Mouse (Mus musculus): ENCODE results near the gene Plscr1. TPM values are rescaled to one million over a fixed set of nuclear protein-coding genes. Genes with fewer than 3 reads are reported as not detected.

The Plscr1 gene
- polyA plus RNA-seq, 2 experiments, result 12.3 to 23.0 TPM

- no peak overlapping the region for H3K9ac ChIP-seq (replicated peaks)
- H3K36me3 ChIP-seq (replicated peaks; ENCODE audit: control insufficient read depth, insufficient read depth, low read depth), result no peaks in the 10 kb centered on the region
- TF ChIP-seq CTCF (IDR thresholded peaks at IDR 0.05; ENCODE audit: low read depth) (no peak), EP300 (IDR thresholded peaks at IDR 0.05; ENCODE audit: low read depth) (no peak)
- no peak overlapping the region for H3K4me2 ChIP-seq (ENCODE audit: low read depth)
- H3K4me3 ChIP-seq (ENCODE audit: insufficient read depth in 1 of 2, low read depth in 2 of 2, low read length in 2 of 2), result no peak overlapping the region
- no peaks in the 10 kb centered on the region for H3K4me1 ChIP-seq (replicated peaks; ENCODE audit: control insufficient read depth in 2 of 2, insufficient read depth in 2 of 2, low read length in 1 of 2)
- H3K27me3 ChIP-seq (ENCODE audit: control insufficient read depth, insufficient read depth, low read length), result no peaks in the 10 kb centered on the region
- DNase-seq (ENCODE audit: low read depth in 3 of 3, low spot score in 3 of 3), result no peak
- no peak for ATAC-seq (ENCODE audit: insufficient read depth)
- no peak overlapping the region for H3K27ac ChIP-seq
- WGBS (ENCODE audit: insufficient replicate concordance), result 48% methylated on average over 1 of the region's 1 CpGs
- H3K9me3 ChIP-seq (ENCODE audit: control insufficient read depth, low read length), result no peaks in the 10 kb centered on the region
Observed at GRCm38 (mm10) chr9:92298288-92298687, 48.7 kb downstream of the Plscr1 start.

- no peaks in the 10 kb centered on the region for H3K9me3 ChIP-seq (ENCODE audit: control insufficient read depth, low read length)
Observed at GRCm38 (mm10) chr9:92301213-92301612, 51.7 kb downstream of the Plscr1 start.

GRCm38 (mm10) chr9:92305075-92305474, 55.5 kb downstream of the Plscr1 start:
- 66% methylated on average over 8 of the region's 8 CpGs for WGBS (ENCODE audit: insufficient replicate concordance)
- ATAC-seq (ENCODE audit: insufficient read depth) (no peak), DNase-seq (ENCODE audit: low read depth in 3 of 3, low spot score in 3 of 3) (no peak)
- H3K9ac ChIP-seq (replicated peaks), result no peak overlapping the region
- no peak overlapping the region for H3K4me3 ChIP-seq (ENCODE audit: insufficient read depth in 1 of 2, low read depth in 2 of 2, low read length in 2 of 2)
- no peaks in the 10 kb centered on the region for H3K36me3 ChIP-seq (replicated peaks; ENCODE audit: control insufficient read depth, insufficient read depth, low read depth)
- no peak overlapping the region for H3K4me2 ChIP-seq (ENCODE audit: low read depth)
- H3K4me1 ChIP-seq (replicated peaks; ENCODE audit: control insufficient read depth in 2 of 2, insufficient read depth in 2 of 2, low read length in 1 of 2), result no peaks in the 10 kb centered on the region
- TF ChIP-seq EP300 (IDR thresholded peaks at IDR 0.05; ENCODE audit: low read depth) (no peak), CTCF (IDR thresholded peaks at IDR 0.05; ENCODE audit: low read depth) (no peak)
- H3K27ac ChIP-seq, result no peak overlapping the region
- no peaks in the 10 kb centered on the region for H3K9me3 ChIP-seq (ENCODE audit: control insufficient read depth, low read length)
- H3K27me3 ChIP-seq (ENCODE audit: control insufficient read depth, insufficient read depth, low read length), result no peaks in the 10 kb centered on the region

More at GRCm38 (mm10) chr9:92301213-92301612, 51.7 kb downstream of the Plscr1 start:
- TF ChIP-seq EP300 (IDR thresholded peaks at IDR 0.05; ENCODE audit: low read depth) (no peak), CTCF (IDR thresholded peaks at IDR 0.05; ENCODE audit: low read depth) (no peak)
- ATAC-seq (ENCODE audit: insufficient read depth), result no peak
- Histone ChIP-seq H3K4me2 (ENCODE audit: low read depth) (no peak overlapping the region), H3K4me1 (replicated peaks; ENCODE audit: control insufficient read depth in 2 of 2, insufficient read depth in 2 of 2, low read length in 1 of 2) (no peaks in the 10 kb centered on the region), H3K27me3 (ENCODE audit: control insufficient read depth, insufficient read depth, low read length) (no peaks in the 10 kb centered on the region), H3K27ac (no peak overlapping the region), H3K36me3 (replicated peaks; ENCODE audit: control insufficient read depth, insufficient read depth, low read depth) (no peaks in the 10 kb centered on the region), H3K4me3 (ENCODE audit: insufficient read depth in 1 of 2, low read depth in 2 of 2, low read length in 2 of 2) (no peak overlapping the region), H3K9ac (replicated peaks) (no peak overlapping the region)
- 24% methylated on average over 3 of the region's 3 CpGs for WGBS (ENCODE audit: insufficient replicate concordance)
- no peak for DNase-seq (ENCODE audit: low read depth in 3 of 3, low spot score in 3 of 3)

GRCm38 (mm10) chr9:92305620-92306220, 56.2 kb downstream of the Plscr1 start:
- H3K9me3 ChIP-seq (ENCODE audit: control insufficient read depth, low read length), result no peaks in the 10 kb centered on the region
- TF ChIP-seq CTCF (IDR thresholded peaks at IDR 0.05; ENCODE audit: low read depth) (no peak), EP300 (IDR thresholded peaks at IDR 0.05; ENCODE audit: low read depth) (no peak)
- no peak overlapping the region for H3K4me2 ChIP-seq (ENCODE audit: low read depth)
- 68% methylated on average over 8 of the region's 8 CpGs for WGBS (ENCODE audit: insufficient replicate concordance)
- DNase-seq (ENCODE audit: low read depth in 3 of 3, low spot score in 3 of 3), result no peak
- H3K9ac ChIP-seq (replicated peaks), result no peak overlapping the region
- no peak overlapping the region for H3K4me3 ChIP-seq (ENCODE audit: insufficient read depth in 1 of 2, low read depth in 2 of 2, low read length in 2 of 2)
- no peak for ATAC-seq (ENCODE audit: insufficient read depth)
- H3K36me3 ChIP-seq (replicated peaks; ENCODE audit: control insufficient read depth, insufficient read depth, low read depth), result no peaks in the 10 kb centered on the region
- H3K4me1 ChIP-seq (replicated peaks; ENCODE audit: control insufficient read depth in 2 of 2, insufficient read depth in 2 of 2, low read length in 1 of 2), result no peaks in the 10 kb centered on the region
- H3K27ac ChIP-seq, result no peak overlapping the region
- no peaks in the 10 kb centered on the region for H3K27me3 ChIP-seq (ENCODE audit: control insufficient read depth, insufficient read depth, low read length)

- TF ChIP-seq EP300 (IDR thresholded peaks at IDR 0.05; ENCODE audit: low read depth) (no peak), CTCF (IDR thresholded peaks at IDR 0.05; ENCODE audit: low read depth) (no peak)
- 65% methylated on average over 1 of the region's 1 CpGs for WGBS (ENCODE audit: insufficient replicate concordance)
- no peaks in the 10 kb centered on the region for H3K4me1 ChIP-seq (replicated peaks; ENCODE audit: control insufficient read depth in 2 of 2, insufficient read depth in 2 of 2, low read length in 1 of 2)
- ATAC-seq (ENCODE audit: insufficient read depth) (no peak), DNase-seq (ENCODE audit: low read depth in 3 of 3, low spot score in 3 of 3) (no peak)
- no peaks in the 10 kb centered on the region for H3K9me3 ChIP-seq (ENCODE audit: control insufficient read depth, low read length)
- H3K4me2 ChIP-seq (ENCODE audit: low read depth), result no peak within 1 kb of the TSS
- H3K4me3 ChIP-seq (ENCODE audit: insufficient read depth in 1 of 2, low read depth in 2 of 2, low read length in 2 of 2), result no peak within 1 kb of the TSS
- no peak within 1 kb of the TSS for H3K27ac ChIP-seq
- no peaks in the 10 kb centered on the region for H3K36me3 ChIP-seq (replicated peaks; ENCODE audit: control insufficient read depth, insufficient read depth, low read depth)
- no peak within 1 kb of the TSS for H3K9ac ChIP-seq (replicated peaks)
- no peaks in the 10 kb centered on the region for H3K27me3 ChIP-seq (ENCODE audit: control insufficient read depth, insufficient read depth, low read length)
Observed at GRCm38 (mm10) chr9:92309077-92309476, 59.5 kb downstream of the Plscr1 start, which contains the start of gene 1700057G04Rik. 1700057G04Rik (plus strand) TSS chr9:92309377.
